In genomic region chr7:144470545-144471059, GRCm38 (mm10) we compare ENCODE assay signal across 8 mouse cellular contexts. TPM values are rescaled to one million over a fixed set of nuclear protein-coding genes. Genes with fewer than 3 reads are reported as not detected.
A peak's percentile ranks its signal among the peaks of the same experiment; 100 is the strongest.
DNase-seq lines count a peak whose midpoint lies in the region; ATAC-seq and TF ChIP-seq lines count a peak whose summit lies in the region.

Gene Cttn (minus strand): TSS chr7:144471009.

- H3K4me2 ChIP-seq in forebrain, embryonic 14.5 days (ENCODE audit: low read length): peak within 1 kb of the TSS; percentile 85
- H3K4me2 ChIP-seq in heart, postnatal 0 days (ENCODE audit: low read depth, low read length): peak within 1 kb of the TSS; percentile 86
- H3K4me2 ChIP-seq in liver, embryonic 13.5 days: peak within 1 kb of the TSS; percentile 94
- H3K4me2 ChIP-seq in neural tube, embryonic 12.5 days (replicated peaks): peak within 1 kb of the TSS; percentile 92

- H3K9ac ChIP-seq in ES-Bruce4 (ENCODE audit: low read depth, poor library complexity, severe bottlenecking): peak within 1 kb of the TSS; percentile 85
- peak within 1 kb of the TSS; percentile 96 for H3K9ac ChIP-seq in forebrain, embryonic 14.5 days (ENCODE audit: low read length)
- H3K9ac ChIP-seq in heart, postnatal 0 days (replicated peaks; ENCODE audit: low read depth, low read length): peak within 1 kb of the TSS; percentile 80
- peak within 1 kb of the TSS; percentile 90 for H3K9ac ChIP-seq in liver, embryonic 13.5 days
- H3K9ac ChIP-seq in neural tube, embryonic 12.5 days: peak within 1 kb of the TSS; percentile 95

- peaks cover 6% of the 10 kb centered on the region for H3K4me1 ChIP-seq in ES-Bruce4 (ENCODE audit: control insufficient read depth, insufficient read depth, low read length)
- peaks cover 7% of the 10 kb centered on the region for H3K4me1 ChIP-seq in forebrain, embryonic 14.5 days (ENCODE audit: control insufficient read depth, insufficient read depth, low read length)
- peaks cover 16% of the 10 kb centered on the region for H3K4me1 ChIP-seq in heart, postnatal 0 days (ENCODE audit: control insufficient read depth, insufficient read depth)
- peaks cover 38% of the 10 kb centered on the region for H3K4me1 ChIP-seq in liver, embryonic 13.5 days (replicated peaks)
- peaks cover 11% of the 10 kb centered on the region for H3K4me1 ChIP-seq in neural tube, embryonic 12.5 days

- TF ChIP-seq POLR2A in ES-Bruce4 (IDR thresholded peaks at IDR 0.05; ENCODE audit: insufficient read depth, low read length): peak; percentile 49

- no peak for TF ChIP-seq CTCF in ES-Bruce4 (IDR thresholded peaks at IDR 0.05; ENCODE audit: low read depth, low read length)
- TF ChIP-seq CTCF in heart, postnatal 0 days (IDR thresholded peaks at IDR 0.05; ENCODE audit: low read depth): no peak

- H3K36me3 ChIP-seq in ES-Bruce4 (ENCODE audit: control insufficient read depth, insufficient read depth, low read length, poor library complexity, severe bottlenecking): 0 out of 2 replicates have a peak, but pooled peaks cover 2% of the 10 kb centered on the region
- peaks cover 3% of the 10 kb centered on the region for H3K36me3 ChIP-seq in forebrain, embryonic 14.5 days (ENCODE audit: control insufficient read depth, insufficient read depth, low read length)
- peaks cover 4% of the 10 kb centered on the region; the same call in 1 of the 2 replicates for H3K36me3 ChIP-seq in heart, postnatal 0 days (replicated peaks; ENCODE audit: control insufficient read depth, insufficient read depth, low read length)
- H3K36me3 ChIP-seq in liver, embryonic 13.5 days: peaks cover 5% of the 10 kb centered on the region
- H3K36me3 ChIP-seq in neural tube, embryonic 12.5 days: peaks cover 4% of the 10 kb centered on the region

- WGBS in forebrain, embryonic 14.5 days: under 1% methylated on average over 30 of the region's 30 CpGs
- WGBS in heart, postnatal 0 days: under 1% methylated on average over 30 of the region's 30 CpGs
- WGBS in liver, embryonic 13.5 days (ENCODE audit: insufficient replicate concordance): 1% methylated on average over 30 of the region's 30 CpGs
- WGBS in neural tube, embryonic 12.5 days: under 1% methylated on average over 30 of the region's 30 CpGs

- no peak for TF ChIP-seq EP300 in ES-Bruce4 (IDR thresholded peaks at IDR 0.05; ENCODE audit: insufficient read depth, low read depth, low read length)
- TF ChIP-seq EP300 in heart, postnatal 0 days (IDR thresholded peaks at IDR 0.05; ENCODE audit: low read depth): no peak

- peak within 1 kb of the TSS; percentile 84 for H3K4me3 ChIP-seq in ES-Bruce4 (ENCODE audit: low read depth, low read length)
- H3K4me3 ChIP-seq in forebrain, embryonic 14.5 days (ENCODE audit: low read depth, low read length): peak within 1 kb of the TSS; percentile 93
- peak within 1 kb of the TSS; percentile 77 for H3K4me3 ChIP-seq in heart, postnatal 0 days (ENCODE audit: low read depth, low read length)
- H3K4me3 ChIP-seq in liver, embryonic 13.5 days (replicated peaks): peak within 1 kb of the TSS; percentile 81
- peak within 1 kb of the TSS; percentile 94 for H3K4me3 ChIP-seq in neural tube, embryonic 12.5 days

- 0 out of 2 replicates have a peak within 1 kb of the TSS, but pooled peaks have one; percentile 19 for H3K27ac ChIP-seq in ES-Bruce4 (ENCODE audit: insufficient read depth, low read length)
- H3K27ac ChIP-seq in forebrain, embryonic 14.5 days (ENCODE audit: low read depth, low read length): peak within 1 kb of the TSS; percentile 84
- H3K27ac ChIP-seq in heart, postnatal 0 days (ENCODE audit: low read depth): peak within 1 kb of the TSS; percentile 91
- H3K27ac ChIP-seq in liver, embryonic 13.5 days: peak within 1 kb of the TSS; percentile 71
- peak within 1 kb of the TSS; percentile 53; the same call in 1 of the 2 replicates for H3K27ac ChIP-seq in neural tube, embryonic 12.5 days

- peak; percentile 98 for ATAC-seq in forebrain, embryonic 14.5 days
- ATAC-seq in heart, postnatal 0 days (ENCODE audit: insufficient read depth, low read depth): peak; percentile 95
- ATAC-seq in liver, embryonic 13.5 days (ENCODE audit: low read depth): peak; percentile 91
- peak; percentile 96 for ATAC-seq in neural tube, embryonic 12.5 days (ENCODE audit: low FRiP score, low read depth)

- no peaks in the 10 kb centered on the region for H3K9me3 ChIP-seq in ES-Bruce4 (replicated peaks; ENCODE audit: control insufficient read depth, insufficient read depth, low read length, poor library complexity, severe bottlenecking)
- H3K9me3 ChIP-seq in forebrain, embryonic 14.5 days (replicated peaks; ENCODE audit: control insufficient read depth, low read length): no peaks in the 10 kb centered on the region
- H3K9me3 ChIP-seq in heart, postnatal 0 days (replicated peaks; ENCODE audit: control insufficient read depth, low read length): no peaks in the 10 kb centered on the region
- H3K9me3 ChIP-seq in liver, embryonic 13.5 days (replicated peaks): no peaks in the 10 kb centered on the region
- H3K9me3 ChIP-seq in neural tube, embryonic 12.5 days: no peaks in the 10 kb centered on the region

- DNase-seq in cerebellum, adult 11-12 months: peak; percentile 85
- DNase-seq in forebrain, embryonic 14.5 days (ENCODE audit: low spot score): peak; percentile 94
- peak; percentile 86 for DNase-seq in heart, postnatal 0 days (ENCODE audit: low spot score)
- peak; percentile 94 to 96 for DNase-seq in kidney, postnatal 36 days
- peak; percentile 81 for DNase-seq in liver, embryonic 13.5 days
- DNase-seq in telencephalon, adult 2 months (ENCODE audit: low read depth, low spot score): peak; percentile 81

- no peaks in the 10 kb centered on the region for H3K27me3 ChIP-seq in ES-Bruce4 (ENCODE audit: control insufficient read depth, insufficient read depth, low read length, poor library complexity, severe bottlenecking)
- H3K27me3 ChIP-seq in forebrain, embryonic 14.5 days (replicated peaks; ENCODE audit: control insufficient read depth, insufficient read depth, low read length): no peaks in the 10 kb centered on the region
- H3K27me3 ChIP-seq in heart, postnatal 0 days (ENCODE audit: control insufficient read depth, insufficient read depth, low read length): no peaks in the 10 kb centered on the region
- H3K27me3 ChIP-seq in liver, embryonic 13.5 days: no peaks in the 10 kb centered on the region
- H3K27me3 ChIP-seq in neural tube, embryonic 12.5 days (replicated peaks): no peaks in the 10 kb centered on the region

RNA-seq across cellular contexts. Expression of gene Cttn, which starts in this region (rescaled TPM):
- polyA plus RNA-seq in ES-Bruce4 (2011; ENCODE audit: insufficient read depth, insufficient read length, low read depth, missing spikeins): 162 and 185 TPM in 2 replicates
- polyA plus RNA-seq in forebrain, embryonic 14.5 days (2014; fragmentation: Nextera tagmentation; extraction: Ambion mirVana): 151 and 158 TPM in 2 replicates
- 69.0 and 87.7 TPM in 2 replicates for total RNA-seq in heart, postnatal 0 days (2014; rRNA removed; ENCODE audit: low replicate concordance)
- 79.4 and 87.3 TPM in 2 replicates for polyA plus RNA-seq in heart, postnatal 0 days (2015; fragmentation: Nextera tagmentation; extraction: Ambion mirVana)
- polyA plus RNA-seq in liver, embryonic 13.5 days (2015; fragmentation: Nextera tagmentation; extraction: Ambion mirVana): 44.8 and 51.9 TPM in 2 replicates
- 184 and 191 TPM in 2 replicates for polyA plus RNA-seq in neural tube, embryonic 12.5 days (2016; fragmentation: Nextera tagmentation; extraction: Ambion mirVana)

Comparison
In these comparisons a context has a peak if more than half of its experiments do, and no peak if none do; other contexts are left out.
1. Peak in every context shown above with its lines: DNase-seq, ATAC-seq, H3K4me3 ChIP-seq and H3K27ac ChIP-seq.
2. H3K27ac ChIP-seq: peak in every context shown above with its lines; median percentile 91 in heart, postnatal 0 days; 84 in forebrain, embryonic 14.5 days; 71 in liver, embryonic 13.5 days; 53 in neural tube, embryonic 12.5 days; 19 in ES-Bruce4.